Mouse (Mus musculus) intestine, embryonic 15.5 days (tissue): ENCODE results near the gene Msln. TPM values are rescaled to one million over a fixed set of nuclear protein-coding genes. Genes with fewer than 3 reads are reported as not detected.

Experiments
- ATAC-seq: fragments of 200-750 bp; cut with Nextera tagmentation; 2 replicates; pipeline ENCODE4 v1.8.0; 2017; ENCODE audit warnings: moderate TSS enrichment, moderate library complexity
- H3K27ac ChIP-seq: fragments of 300-500 bp; sonication (generic); 2 replicates; pipeline ENCODE4 v1.5.1; 2015; ENCODE audit warnings: mild to moderate bottlenecking, inconsistent platforms
- H3K27me3 ChIP-seq: fragments of 300-500 bp; sonication (generic); replicated peaks from 2 replicates; pipeline ENCODE4 v1.6.1; 2015; ENCODE audit warnings: inconsistent platforms
- H3K36me3 ChIP-seq: fragments of 300-500 bp; sonication (generic); 2 replicates; pipeline ENCODE4 v1.6.1; 2015; ENCODE audit warnings: inconsistent platforms
- H3K4me1 ChIP-seq: fragments of 300-500 bp; sonication (generic); replicated peaks from 2 replicates; pipeline ENCODE4 v1.6.1; 2015; ENCODE audit warnings: inconsistent platforms
- H3K4me2 ChIP-seq: fragments of 300-500 bp; sonication (generic); replicated peaks from 2 replicates; pipeline ENCODE4 v1.6.1; 2015; ENCODE audit warnings: mild to moderate bottlenecking, inconsistent platforms
- H3K4me3 ChIP-seq: fragments of 300-500 bp; sonication (generic); replicated peaks from 2 replicates; pipeline ENCODE4 v1.5.1; 2015; ENCODE audit warnings: inconsistent platforms
- H3K9ac ChIP-seq: fragments of 300-500 bp; sonication (generic); 2 replicates; pipeline ENCODE4 v1.6.1; 2015; ENCODE audit warnings: inconsistent platforms
- H3K9me3 ChIP-seq: fragments of 300-500 bp; sonication (generic); 2 replicates; pipeline ENCODE4 v1.6.1; 2016; ENCODE audit warnings: inconsistent platforms
- WGBS: fragments of 180-500 bp; shearing (Covaris S2); methylation state at CpG from one replicate; pipeline ENCODE4 v1.1.7; 2015; 5-methylcytosine and 5-hydroxymethylcytosine counted together
- polyA plus RNA-seq: library from polyadenylated mRNA; unstranded; fragments of >200 nt; fragmentation: Nextera tagmentation; extraction: Ambion mirVana; gene quantifications from 2 replicates; pipeline ENCODE4 v1.2.1, GENCODE M21; 2015

The Msln gene
- 21.6 and 22.1 TPM in 2 replicates for polyA plus RNA-seq

GRCm38 (mm10) chr17:25754241-25754640 lies at the start of gene Msln:
TSS of gene Msln (minus strand) at chr17:25754378.
- Histone ChIP-seq H3K4me3 (no peak within 1 kb of the TSS), H3K9ac (no peak within 1 kb of the TSS), H3K36me3 (no peaks in the 10 kb centered on the region), H3K4me1 (peaks cover 5% of the 10 kb centered on the region; the same call in 1 of the 2 replicates), H3K27ac (no peak within 1 kb of the TSS), H3K9me3 (no peaks in the 10 kb centered on the region), H3K27me3 (no peaks in the 10 kb centered on the region), H3K4me2 (no peak within 1 kb of the TSS)
- peak; percentile 37; the same call in 1 of the 2 replicates for ATAC-seq
- 78% methylated on average over 9 of the region's 9 CpGs for WGBS

GRCm38 (mm10) chr17:25802825-25803517 lies 48.8 kb upstream of the Msln start:
- Histone ChIP-seq H3K4me1 (no peaks in the 10 kb centered on the region), H3K36me3 (no peaks in the 10 kb centered on the region), H3K9ac (no peak overlapping the region), H3K9me3 (no peaks in the 10 kb centered on the region), H3K27ac (no peak overlapping the region), H3K27me3 (peaks cover 7% of the 10 kb centered on the region; the same call in 1 of the 2 replicates), H3K4me2 (no peak overlapping the region), H3K4me3 (no peak overlapping the region)
- ATAC-seq = peak; percentile 73
- WGBS = 12% methylated on average over 10 of the region's 10 CpGs

DNA sequence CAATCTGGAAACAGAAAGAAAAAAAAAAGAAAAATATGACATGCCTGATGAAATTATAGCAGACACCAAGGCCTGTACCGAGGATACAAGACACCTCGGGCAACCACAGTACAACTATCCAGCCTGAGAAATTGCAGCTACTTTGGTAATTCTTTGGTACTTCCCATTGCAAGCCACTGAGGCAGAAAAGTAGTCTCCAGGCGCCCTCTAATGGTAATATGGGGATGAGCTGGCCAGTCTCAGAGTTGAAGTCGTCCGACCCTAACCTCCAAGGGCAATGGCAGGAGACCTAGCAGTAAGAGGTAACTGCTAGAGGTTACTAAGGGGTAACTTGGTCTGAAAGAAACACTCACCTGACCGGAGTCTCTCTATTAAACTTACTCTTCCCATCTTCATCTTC lies 46.9 kb upstream of the Msln start:
- Histone ChIP-seq H3K27me3 (peaks cover 5% of the 10 kb centered on the region; the same call in 1 of the 2 replicates), H3K9me3 (no peaks in the 10 kb centered on the region), H3K4me3 (no peak overlapping the region), H3K36me3 (no peaks in the 10 kb centered on the region), H3K4me1 (peaks cover 10% of the 10 kb centered on the region), H3K27ac (no peak overlapping the region), H3K9ac (no peak overlapping the region), H3K4me2 (no peak overlapping the region)
- no peak for ATAC-seq
- WGBS = 6% methylated on average over 6 of the region's 6 CpGs

GRCm38 (mm10) chr17:25796951-25797369 lies 42.8 kb upstream of the Msln start, which contains the start of gene Metrn:
TSS of gene Metrn (minus strand) at chr17:25797136.
- Histone ChIP-seq H3K4me1 (peaks cover 37% of the 10 kb centered on the region), H3K4me2 (peak within 1 kb of the TSS; percentile 96), H3K36me3 (no peaks in the 10 kb centered on the region; the same call in 1 of the 2 replicates), H3K27me3 (0 out of 2 replicates have a peak, but pooled peaks cover 5% of the 10 kb centered on the region), H3K27ac (peak within 1 kb of the TSS; percentile 56), H3K4me3 (peak within 1 kb of the TSS; percentile 91), H3K9me3 (no peaks in the 10 kb centered on the region), H3K9ac (peak within 1 kb of the TSS; percentile 78)
- under 1% methylated on average over 35 of the region's 35 CpGs for WGBS
- ATAC-seq = peak; percentile 88

DNA sequence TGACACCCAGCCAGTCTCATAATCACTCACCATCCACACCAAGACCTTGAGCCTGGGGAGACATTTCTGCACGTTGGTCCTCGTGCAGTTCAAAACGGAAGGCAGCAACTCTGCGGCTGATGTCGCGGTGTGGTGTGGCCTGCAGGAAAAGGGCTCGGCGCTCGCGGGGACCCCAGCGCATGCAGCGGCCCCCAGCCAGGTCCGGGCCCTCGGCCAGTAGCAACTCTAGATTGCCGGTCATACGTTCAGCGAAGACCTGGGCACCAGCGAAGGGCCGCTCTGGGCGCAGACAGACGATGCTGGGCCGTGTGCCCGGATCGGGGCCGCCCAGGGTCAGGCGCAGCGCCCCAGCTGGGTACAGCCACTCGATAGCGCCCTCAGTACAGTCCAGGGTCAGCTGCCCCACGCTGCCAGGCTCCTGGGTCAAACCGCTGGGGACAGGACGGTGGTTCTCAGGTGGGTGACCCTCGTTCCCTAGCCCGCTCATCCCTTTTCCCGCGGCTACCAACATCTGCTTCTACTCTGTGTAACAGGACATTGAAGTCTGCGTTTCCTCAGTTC lies 42.1 kb upstream of the Msln start:
- 3% methylated on average over 37 of the region's 37 CpGs for WGBS
- H3K4me1 ChIP-seq = peaks cover 40% of the 10 kb centered on the region
- peak; percentile 6; the same call in 1 of the 2 replicates for ATAC-seq
- peak overlapping the region; percentile 78 for H3K9ac ChIP-seq
- no peaks in the 10 kb centered on the region; the same call in 1 of the 2 replicates for H3K36me3 ChIP-seq
- peak overlapping the region; percentile 96 for H3K4me2 ChIP-seq
- H3K9me3 ChIP-seq = no peaks in the 10 kb centered on the region
- H3K27me3 ChIP-seq = 0 out of 2 replicates have a peak, but pooled peaks cover 2% of the 10 kb centered on the region
- peak overlapping the region; percentile 91 for H3K4me3 ChIP-seq
- H3K27ac ChIP-seq = peak overlapping the region; percentile 27; the same call in 1 of the 2 replicates

- Histone ChIP-seq H3K4me1 (peaks cover 45% of the 10 kb centered on the region), H3K27ac (peak within 1 kb of the TSS; percentile 27; the same call in 1 of the 2 replicates), H3K4me2 (peak within 1 kb of the TSS; percentile 96), H3K9me3 (no peaks in the 10 kb centered on the region), H3K9ac (peak within 1 kb of the TSS; percentile 78), H3K36me3 (no peaks in the 10 kb centered on the region; the same call in 1 of the 2 replicates), H3K27me3 (no peaks in the 10 kb centered on the region), H3K4me3 (peak within 1 kb of the TSS; percentile 91)
- WGBS = 38% methylated on average over 6 of the region's 6 CpGs
- no peak for ATAC-seq
Measured at GRCm38 (mm10) chr17:25795609-25796092, 41.5 kb upstream of the Msln start, which contains the start of gene AC134908.4. TSS of gene AC134908.4 (minus strand) at chr17:25795659.

- H3K4me1 ChIP-seq = peaks cover 47% of the 10 kb centered on the region
- 83% methylated on average over 17 of the region's 17 CpGs for WGBS
- H3K27ac ChIP-seq = no peak overlapping the region
- no peaks in the 10 kb centered on the region; the same call in 1 of the 2 replicates for H3K36me3 ChIP-seq
- H3K27me3 ChIP-seq = no peaks in the 10 kb centered on the region
- H3K4me3 ChIP-seq = no peak overlapping the region
- no peaks in the 10 kb centered on the region for H3K9me3 ChIP-seq
- H3K4me2 ChIP-seq = peak overlapping the region; percentile 96
- H3K9ac ChIP-seq = 0 out of 2 replicates have a peak overlapping the region, but pooled peaks have one; percentile 78
- no peak for ATAC-seq
Measured at GRCm38 (mm10) chr17:25794998-25795397, 40.8 kb upstream of the Msln start.

GRCm38 (mm10) chr17:25794197-25794596 lies 40.0 kb upstream of the Msln start:
- no peaks in the 10 kb centered on the region for H3K9me3 ChIP-seq
- H3K4me3 ChIP-seq = no peak overlapping the region
- 0 out of 2 replicates have a peak overlapping the region, but pooled peaks have one; percentile 13 for H3K9ac ChIP-seq
- H3K4me1 ChIP-seq = peaks cover 47% of the 10 kb centered on the region
- peaks cover 4% of the 10 kb centered on the region; the same call in 1 of the 2 replicates for H3K36me3 ChIP-seq
- H3K27me3 ChIP-seq = no peaks in the 10 kb centered on the region
- peak overlapping the region; percentile 95; the same call in 1 of the 2 replicates for H3K27ac ChIP-seq
- 78% methylated on average over 13 of the region's 13 CpGs for WGBS
- ATAC-seq = no peak
- H3K4me2 ChIP-seq = no peak overlapping the region

DNA sequence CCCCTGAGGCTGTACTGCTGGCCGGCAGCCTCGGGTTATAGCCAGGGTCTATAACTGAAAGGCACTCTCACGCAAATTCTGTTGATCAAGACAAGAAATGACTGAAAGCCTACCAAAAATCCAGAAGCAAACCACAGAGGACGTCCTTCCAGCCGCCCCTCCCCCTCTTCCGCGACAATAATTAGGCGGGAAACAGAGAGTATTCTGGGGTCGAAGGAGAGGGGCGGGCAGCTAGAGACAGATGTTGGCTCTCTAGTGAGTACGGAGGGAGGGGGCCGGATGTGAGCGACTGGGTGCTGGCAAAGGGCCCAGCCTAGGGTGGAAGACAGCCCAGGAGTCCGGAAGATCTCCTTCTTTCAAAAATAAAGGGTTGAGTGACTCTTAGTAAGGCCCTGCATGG lies 38.4 kb upstream of the Msln start, which contains the start of gene Fam173a:
Fam173a (minus strand) TSS at position 287 of the 400 bp plus-strand sequence.
- H3K9me3 ChIP-seq = no peaks in the 10 kb centered on the region
- H3K4me3 ChIP-seq = peak within 1 kb of the TSS; percentile 69
- H3K4me2 ChIP-seq = peak within 1 kb of the TSS; percentile 86
- H3K4me1 ChIP-seq = peaks cover 47% of the 10 kb centered on the region
- H3K36me3 ChIP-seq = peaks cover 11% of the 10 kb centered on the region; the same call in 1 of the 2 replicates
- peak within 1 kb of the TSS; percentile 72 for H3K9ac ChIP-seq
- ATAC-seq = peak; percentile 71
- WGBS = under 1% methylated on average over 14 of the region's 14 CpGs
- H3K27me3 ChIP-seq = no peaks in the 10 kb centered on the region
- H3K27ac ChIP-seq = peak within 1 kb of the TSS; percentile 95

DNA sequence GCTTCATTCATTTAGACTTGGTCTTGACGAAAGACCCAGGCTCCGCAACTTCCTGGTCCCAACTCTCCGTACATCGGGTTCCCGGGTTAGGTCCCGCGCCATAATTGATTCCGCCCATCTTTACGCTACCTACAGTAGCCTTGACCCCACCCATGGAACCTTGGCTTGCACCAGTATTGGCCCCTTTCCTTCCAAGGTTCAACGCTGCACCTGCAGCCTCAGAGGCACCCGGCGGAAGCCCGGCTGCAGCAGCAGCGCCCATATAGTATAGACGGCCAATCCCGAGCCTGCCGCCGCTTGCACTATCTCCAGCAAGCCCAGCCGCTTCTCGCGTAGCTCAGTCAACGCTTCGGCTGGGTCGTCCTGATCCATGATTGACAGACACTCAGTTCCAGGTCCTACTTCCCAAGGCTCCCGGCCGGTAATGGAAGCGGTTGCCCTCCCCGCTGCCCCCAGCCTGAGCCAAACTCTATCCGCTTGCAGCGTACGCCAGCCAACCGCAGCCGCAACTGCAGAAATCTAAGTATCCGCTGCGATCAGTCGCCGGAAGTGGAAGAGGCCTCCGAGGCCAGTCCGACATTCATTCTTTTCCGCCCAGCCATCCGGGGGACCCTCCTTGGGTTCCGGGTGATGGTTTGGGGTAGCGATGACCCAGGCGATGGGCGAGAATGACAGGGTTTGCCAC lies 37.8 kb upstream of the Msln start:
- Histone ChIP-seq H3K4me2 (peak overlapping the region; percentile 86), H3K4me1 (peaks cover 42% of the 10 kb centered on the region), H3K4me3 (peak overlapping the region; percentile 69), H3K9ac (peak overlapping the region; percentile 72), H3K36me3 (peaks cover 14% of the 10 kb centered on the region; the same call in 1 of the 2 replicates), H3K27ac (peak overlapping the region; percentile 95), H3K9me3 (no peaks in the 10 kb centered on the region), H3K27me3 (no peaks in the 10 kb centered on the region)
- WGBS = under 1% methylated on average over 45 of the region's 45 CpGs
- peak; percentile 78 for ATAC-seq

- H3K4me2 ChIP-seq = peak overlapping the region; percentile 86
- H3K27ac ChIP-seq = peak overlapping the region; percentile 95
- peaks cover 14% of the 10 kb centered on the region; the same call in 1 of the 2 replicates for H3K36me3 ChIP-seq
- WGBS = 24% methylated on average over 19 of the region's 19 CpGs
- no peaks in the 10 kb centered on the region for H3K9me3 ChIP-seq
- H3K4me1 ChIP-seq = peaks cover 40% of the 10 kb centered on the region
- H3K9ac ChIP-seq = peak overlapping the region; percentile 72
- no peak; the same call in 1 of the 2 replicates for ATAC-seq
- H3K27me3 ChIP-seq = no peaks in the 10 kb centered on the region
- peak overlapping the region; percentile 69 for H3K4me3 ChIP-seq
Measured at GRCm38 (mm10) chr17:25791320-25791842, 37.2 kb upstream of the Msln start.
